Mouse (Mus musculus) right cerebral cortex, adult 18-20 months (tissue): ENCODE data around the gene Hoxa13.

Experiments used
- DNase-seq: peaks from one replicate; pipeline ENCODE4 v3.0.0; 2022; ENCODE audit warnings: mixed read lengths

The Hoxa13 gene

DNA sequence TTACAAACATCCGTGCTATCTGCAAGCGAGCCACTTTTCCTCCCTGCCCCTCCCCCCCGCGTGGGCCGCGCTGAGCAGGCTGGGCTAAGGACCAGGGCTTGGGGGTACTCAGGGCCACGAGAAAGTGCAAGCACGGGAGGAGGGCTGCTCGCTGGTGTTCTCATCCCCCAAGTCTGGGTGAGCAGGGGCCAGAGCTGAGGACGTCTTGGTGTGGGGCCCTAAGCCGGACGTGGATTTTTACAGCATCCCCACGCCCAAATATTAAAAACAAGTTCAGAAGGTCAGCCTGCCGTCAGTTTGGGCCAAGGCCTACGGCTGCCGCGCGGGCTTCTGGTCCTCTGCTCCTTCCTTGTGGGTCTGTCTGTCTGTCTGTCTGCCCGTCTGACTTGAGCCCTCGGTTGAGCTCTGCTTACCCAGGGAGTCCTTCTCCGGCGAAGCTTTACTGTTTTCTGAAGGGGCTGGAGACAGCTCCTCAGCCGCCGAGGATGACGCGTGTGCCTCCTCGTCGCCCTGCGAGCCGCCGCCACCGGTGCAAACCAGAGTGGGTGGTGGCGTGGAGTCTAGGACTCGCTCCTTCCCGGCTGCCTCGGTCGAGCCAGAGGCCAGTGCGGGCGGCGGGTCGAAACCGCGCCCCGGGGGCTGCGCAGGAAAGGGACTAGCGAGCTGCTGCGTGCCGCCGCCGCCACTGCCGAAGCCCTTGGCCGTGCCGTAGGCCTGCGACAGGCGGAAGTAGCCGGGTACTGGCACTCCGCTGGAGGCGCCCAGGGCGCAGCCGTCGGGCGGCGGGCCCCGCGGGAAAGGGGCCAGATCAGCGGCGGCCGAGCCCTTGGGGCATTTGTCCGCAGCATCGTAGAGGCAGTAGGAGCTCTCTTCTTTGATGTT, 26.9 kb downstream of the Hoxa13 start:
- no peak for DNase-seq

GRCm38 (mm10) chr6:52232984-52233545, 27.6 kb downstream of the Hoxa13 start:
- no peak for DNase-seq

DNA sequence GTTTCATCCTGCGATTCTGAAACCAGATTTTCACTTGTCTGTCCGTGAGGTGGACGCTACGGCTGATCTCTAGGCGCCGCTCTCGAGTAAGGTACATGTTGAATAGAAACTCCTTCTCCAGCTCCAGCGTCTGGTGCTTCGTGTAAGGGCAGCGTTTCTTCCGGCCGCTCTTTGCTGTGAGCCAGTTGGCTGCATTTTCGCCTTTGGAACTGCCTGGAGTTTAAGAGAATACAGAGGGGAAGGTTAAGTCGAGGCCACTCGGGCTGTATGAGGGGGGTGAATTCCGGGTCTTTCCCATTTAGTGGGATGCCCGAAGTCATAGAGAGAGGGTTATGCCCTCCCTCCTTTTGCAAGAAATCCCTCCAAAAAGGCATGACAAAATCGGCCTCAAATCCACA, 28.1 kb downstream of the Hoxa13 start:
- no peak for DNase-seq

- DNase-seq: no peak
These were observed 28.7 kb downstream of the Hoxa13 start for GRCm38 (mm10) chr6:52231885-52232567.

DNA sequence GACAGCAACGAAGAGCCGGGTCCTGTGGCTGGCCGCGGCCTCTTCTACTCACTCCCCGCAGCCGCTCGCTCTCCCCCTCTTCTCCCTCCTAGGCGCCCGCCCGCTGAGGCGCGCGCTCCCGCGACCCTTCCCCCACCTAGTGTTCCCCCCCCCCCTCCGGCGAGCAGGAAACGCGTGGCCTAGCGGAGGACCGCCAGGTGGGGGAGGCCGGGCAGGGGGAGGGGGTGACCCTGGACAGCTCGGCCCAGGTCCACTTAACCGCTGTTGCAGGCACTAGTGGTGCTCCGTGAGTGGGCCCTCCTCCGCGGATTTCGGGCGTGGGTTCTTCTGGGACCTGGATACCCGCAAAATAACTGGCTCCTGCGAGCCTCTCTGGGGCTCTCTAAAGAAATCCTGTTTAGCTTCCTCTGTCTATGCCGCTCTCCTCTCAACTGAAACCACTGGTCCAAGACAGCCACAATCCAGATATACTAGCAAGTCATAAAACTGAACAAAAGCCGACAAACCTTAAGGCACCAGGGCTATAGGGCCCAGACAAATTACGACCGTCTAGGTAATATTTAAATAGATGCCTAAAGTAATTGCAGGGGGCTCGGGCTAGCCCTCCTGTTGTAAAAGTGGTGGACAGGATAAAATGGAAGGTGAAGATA, 30.0 kb downstream of the Hoxa13 start, which contains the start of gene Hoxa9:
Gene Hoxa9, minus strand, starts transcription at position 574 of the 650 bp plus-strand sequence.
- no peak for DNase-seq

DNA sequence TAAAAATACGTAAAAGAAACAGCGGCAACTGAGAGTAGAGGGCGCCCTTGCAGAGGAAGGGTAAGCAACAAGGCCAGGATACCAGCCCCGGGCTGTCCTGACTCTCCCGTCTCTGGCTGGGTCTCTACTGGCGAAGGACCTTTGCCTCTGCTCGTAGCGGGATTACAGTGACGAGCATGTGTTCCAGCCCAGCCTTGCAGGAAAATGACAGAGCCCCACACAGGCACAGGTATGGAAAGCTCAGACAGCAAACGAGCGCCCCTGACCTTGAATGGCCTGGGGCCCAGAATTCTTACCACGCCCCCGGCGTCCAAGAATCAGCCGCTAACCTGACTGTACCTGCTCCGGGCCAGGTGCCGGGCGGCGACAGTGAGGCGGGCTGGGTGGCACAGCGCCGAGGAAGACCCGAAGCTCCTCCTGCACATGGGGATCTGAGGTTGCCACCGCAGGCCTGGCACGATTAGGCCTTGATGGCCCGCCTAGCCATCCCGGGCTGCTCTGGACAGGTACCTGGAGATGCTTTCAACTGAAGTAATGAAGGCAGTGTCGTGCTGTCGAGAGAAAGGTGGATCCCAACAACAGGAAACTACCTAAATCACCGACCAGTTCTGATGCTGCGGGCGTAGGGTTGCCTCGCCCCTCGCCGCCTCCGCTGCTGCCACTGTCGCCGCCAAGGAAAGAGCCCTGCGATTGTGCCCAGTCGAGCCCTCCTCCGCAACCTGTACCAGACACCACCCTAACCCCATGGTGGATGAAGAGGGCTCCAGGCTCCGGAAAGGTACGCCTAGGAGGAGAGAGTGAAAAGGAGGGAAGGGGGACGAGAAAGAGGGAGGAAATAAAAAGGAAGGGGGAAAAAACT, 30.9 kb downstream of the Hoxa13 start:
- no peak for DNase-seq

DNA sequence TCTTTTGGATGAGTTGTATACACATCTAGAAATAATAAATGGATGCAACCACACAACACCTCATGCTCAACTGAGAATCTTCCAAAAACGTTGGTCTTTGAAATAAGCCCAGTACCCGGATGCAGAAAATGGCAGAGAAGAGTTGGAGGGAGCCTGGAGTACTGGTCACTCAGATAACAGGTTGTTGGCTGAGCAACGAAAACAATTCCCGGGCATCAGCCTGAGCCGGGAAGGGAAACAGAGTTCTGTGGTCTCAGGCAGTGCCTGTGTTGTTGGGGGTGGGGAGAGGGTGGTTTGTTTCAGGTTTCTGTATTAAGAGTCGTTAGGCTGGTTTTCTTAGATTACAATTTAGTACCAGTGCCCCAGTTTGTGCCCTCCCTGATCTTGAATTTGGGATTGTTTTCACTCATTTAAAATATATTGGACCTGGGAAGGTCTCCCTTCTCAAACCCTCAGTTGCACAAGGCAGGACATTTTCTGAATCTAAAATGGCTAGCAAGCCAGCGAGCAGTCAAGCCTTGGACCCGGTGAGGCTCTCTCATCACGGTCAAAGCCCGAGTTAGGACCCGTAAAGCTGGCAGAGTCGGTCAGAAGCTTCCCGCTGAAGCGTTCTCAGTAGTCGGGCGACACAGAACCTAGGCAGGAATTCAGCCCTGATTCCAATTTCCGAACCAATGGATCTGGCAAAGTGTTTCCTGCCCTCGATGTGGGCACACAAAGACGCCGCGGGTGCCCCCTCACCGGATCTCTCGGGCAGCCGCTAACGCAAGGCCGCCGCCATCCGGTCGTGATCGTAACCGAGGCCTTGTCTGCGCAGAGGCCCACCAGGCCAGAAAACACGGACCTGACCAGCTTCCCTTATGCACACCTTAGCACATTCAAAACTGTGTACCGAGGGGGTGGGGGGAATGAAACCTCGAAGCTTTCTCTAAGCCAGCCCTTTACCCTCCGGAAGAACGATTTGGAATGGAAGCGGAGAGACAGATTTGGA, 31.9 kb downstream of the Hoxa13 start:
- no peak for DNase-seq

GRCm38 (mm10) chr6:52227470-52228222, 33.0 kb downstream of the Hoxa13 start:
- DNase-seq: no peak

DNA sequence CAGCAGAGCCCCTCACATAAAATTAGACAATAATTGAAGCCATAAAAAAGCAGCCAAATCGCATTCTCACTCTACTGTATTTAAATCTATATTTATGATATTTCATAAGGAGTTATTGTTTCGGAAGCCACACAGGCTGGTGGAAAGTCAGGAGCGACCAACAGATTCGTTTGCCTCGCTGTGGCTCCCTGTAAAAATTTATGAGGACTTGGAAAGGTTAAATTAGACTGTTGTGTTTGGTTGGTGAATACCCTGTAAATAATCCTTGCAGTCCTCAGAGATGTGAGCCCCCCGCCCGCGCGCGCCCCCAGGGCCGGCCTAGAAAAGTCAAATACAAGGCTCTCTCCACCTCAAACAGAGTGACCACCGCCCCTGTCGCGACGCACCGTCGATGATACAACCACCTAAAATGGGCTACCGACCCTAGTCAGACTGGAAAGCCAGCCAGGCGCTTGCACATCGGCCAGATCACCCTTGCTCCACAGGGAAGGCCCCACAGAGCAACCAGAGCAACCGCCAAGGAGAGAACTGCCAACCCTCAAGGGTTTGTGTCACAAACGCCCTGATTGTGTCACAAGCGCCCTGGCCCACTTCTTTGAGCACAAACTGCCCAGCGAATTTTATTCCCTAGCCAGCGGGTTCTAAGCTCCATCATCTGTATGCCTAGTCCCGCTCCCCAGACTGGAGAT, 34.0 kb downstream of the Hoxa13 start:
- no peak for DNase-seq

DNA sequence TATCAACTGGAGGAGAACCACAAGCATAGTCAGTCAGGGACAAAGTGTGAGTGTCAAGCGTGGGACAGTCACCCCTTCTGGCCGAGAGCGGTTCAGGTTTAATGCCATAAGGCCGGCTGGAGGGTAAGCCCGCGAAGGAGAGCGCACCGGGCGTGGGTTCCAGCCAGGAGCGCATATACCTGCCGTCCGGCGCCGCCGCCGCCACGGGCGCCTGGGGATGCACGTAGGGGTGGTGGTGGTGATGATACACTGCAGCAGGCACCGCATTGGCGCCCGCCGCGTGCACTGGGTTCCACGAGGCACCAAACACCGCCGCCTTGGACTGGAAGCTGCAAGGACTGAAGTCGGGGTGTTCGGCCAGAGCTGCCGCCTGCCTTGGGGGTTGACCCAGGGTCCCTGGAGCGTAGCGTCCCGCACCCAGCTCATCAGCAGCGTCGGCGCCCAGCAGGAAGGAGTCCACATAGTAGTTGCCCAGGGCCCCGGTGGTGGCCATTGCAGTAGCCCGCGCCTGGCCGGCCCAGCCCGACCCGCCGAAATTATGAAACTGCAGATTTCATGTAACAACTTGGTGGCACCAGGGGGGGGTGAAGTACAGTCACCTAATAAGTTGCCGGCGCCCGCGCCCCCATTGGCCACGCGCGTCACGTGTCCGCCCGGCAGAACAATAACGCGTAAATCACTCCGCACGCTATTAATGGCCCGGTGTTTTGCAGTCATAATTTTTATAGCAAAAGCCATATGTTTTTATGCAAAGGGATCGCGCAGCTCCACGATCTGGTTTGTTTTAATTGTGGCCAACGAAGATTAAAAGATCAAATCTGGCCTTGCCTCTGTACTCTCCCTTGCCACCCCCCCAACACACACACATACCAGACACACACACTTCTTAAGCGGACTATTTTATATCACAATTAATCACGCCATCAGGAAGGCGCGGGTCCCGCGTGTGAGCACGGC, 34.8 kb downstream of the Hoxa13 start:
- DNase-seq: no peak

DNA sequence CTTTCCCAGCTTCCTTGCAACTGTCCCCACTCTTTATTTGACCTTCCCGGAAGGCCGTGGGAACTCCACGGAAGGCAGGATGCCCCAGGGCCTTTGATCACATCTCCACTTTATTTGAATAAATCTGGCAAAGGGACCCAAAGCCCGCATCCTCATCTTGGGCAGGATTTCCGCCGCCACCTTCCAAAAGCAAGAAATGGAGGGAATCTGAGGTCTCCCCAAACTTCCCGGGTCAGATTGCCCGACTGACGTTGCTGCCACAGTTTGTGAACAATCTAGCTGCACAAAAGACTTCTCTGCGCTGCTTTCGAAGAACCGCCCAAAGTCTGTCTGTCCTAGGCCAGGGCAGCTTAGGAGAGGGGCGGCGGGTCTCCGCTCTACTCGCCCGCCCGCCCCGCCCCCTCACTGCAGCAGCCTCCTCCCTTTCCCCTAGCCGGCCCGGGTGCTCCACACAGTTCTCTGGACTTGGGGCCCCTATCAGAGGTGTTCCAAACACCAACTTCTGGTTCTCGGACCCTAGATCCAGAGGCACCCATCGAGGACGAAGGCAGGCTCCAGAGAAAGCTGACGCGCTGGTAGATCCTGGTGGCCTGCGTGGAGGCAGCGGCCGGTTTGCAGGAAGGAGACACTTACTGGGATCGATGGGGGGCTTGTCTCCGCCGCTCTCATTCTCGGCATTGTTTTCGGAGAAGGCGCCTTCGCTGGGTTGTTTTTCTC, 35.6 kb downstream of the Hoxa13 start:
- DNase-seq: no peak

DNA sequence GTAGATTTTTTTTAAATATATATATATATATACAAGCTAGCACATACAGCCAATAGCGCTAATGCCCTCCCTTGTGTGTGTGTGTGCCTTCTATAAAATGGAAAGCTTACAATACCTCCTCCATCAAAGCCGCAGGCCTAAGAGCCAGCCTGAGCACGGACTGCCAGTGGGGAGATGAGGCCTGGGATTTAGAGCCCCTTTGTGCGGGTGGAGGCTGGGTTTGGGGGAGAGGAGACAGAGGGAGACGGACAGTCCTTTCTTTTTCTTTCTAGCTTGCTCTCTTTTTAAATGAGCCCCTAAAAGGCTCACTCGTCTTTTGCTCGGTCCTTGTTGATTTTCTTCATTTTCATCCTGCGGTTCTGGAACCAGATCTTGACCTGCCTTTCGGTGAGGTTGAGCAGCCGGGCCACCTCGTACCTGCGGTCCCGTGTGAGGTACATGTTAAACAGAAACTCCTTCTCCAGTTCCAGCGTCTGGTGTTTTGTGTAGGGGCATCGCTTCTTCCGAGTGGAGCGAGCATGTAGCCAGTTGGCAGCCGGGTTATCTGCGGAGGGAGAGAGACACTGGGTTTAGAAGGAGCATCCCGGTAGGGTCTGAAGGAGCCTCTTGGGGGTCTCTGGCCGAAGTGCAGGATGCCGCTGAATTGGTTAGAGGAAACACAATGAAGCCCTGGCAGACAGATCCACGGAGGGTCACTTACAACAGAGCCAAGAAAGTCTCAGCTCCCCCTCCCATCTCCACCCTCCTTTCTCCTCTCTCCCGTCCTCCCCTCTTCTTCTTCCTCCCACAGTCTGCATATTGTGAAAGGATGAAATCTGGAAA, 36.5 kb downstream of the Hoxa13 start:
- DNase-seq: no peak

GRCm38 (mm10) chr6:52222729-52223128, 38.0 kb downstream of the Hoxa13 start:
- no peak for DNase-seq

DNA sequence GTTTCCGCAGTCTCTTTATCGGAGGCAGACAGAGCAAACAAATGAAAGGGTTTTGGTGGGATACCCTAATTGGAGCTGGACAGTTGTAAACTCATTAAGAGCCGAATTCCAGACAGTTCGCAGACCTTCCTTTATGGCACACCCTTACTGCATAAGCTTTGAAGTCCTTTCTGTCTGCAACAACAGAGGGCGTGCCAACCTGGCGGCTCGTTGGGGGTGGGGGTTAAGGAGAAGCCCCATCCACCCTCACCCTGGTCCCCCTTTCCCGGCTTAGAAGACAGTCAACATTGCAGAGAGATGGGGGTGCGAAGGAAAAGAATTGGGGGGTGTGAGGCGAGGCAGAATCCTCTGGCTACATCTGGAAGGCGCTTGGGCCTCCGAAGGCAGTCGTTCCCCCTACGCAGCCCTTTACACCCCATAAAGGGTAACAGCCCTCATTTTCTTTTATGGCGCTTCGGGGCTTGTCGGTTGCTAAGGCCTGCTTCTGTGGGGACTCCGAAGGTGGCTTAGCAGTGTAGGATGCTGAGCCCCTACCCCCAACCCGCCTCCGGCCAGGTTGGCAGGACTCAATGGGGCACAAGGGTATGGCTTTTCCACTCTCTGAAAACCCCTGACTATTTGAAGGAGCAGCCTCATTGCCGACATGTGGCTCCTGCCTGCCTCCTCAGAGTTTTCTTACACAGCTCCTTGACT, 38.5 kb downstream of the Hoxa13 start:
- no peak for DNase-seq

DNA sequence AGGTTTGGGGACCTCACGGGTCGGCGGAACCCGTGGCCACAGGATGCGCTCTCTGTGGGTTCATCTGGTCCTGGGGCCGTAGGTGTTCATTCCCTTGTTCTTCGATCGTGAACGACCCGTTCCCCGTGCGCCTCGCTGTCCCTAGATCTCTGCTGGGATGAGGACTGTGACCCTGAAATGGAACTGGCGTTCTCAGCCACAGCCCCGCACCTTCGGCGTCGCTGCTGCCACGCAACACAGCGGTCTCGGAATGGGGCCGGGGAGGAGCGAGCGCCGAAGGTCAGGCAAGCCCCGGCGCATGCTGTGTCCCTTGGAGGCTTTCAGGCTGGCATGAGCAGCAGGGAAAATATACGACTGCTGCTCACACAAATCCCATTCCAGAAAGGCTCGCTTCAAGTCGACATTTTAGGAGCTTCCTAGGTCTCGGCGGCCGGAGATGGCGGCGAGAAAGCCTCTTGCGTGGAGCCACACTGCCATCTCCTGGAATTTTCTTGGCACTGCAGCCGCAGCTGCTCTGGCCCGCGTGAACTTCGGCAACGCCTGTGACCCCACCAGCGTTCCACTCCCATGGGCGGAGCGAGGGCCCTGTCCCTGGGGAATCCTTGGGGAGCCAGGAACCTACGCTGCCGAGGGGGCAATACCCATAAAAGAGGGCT, 39.2 kb downstream of the Hoxa13 start, which contains the start of gene Hoxa7:
Gene Hoxa7, minus strand, starts transcription at position 518 of the 656 bp plus-strand sequence.
- DNase-seq: peak; percentile 70
